Mouse (Mus musculus): ENCODE results near the gene Vps51. TPM values are rescaled to one million over a fixed set of nuclear protein-coding genes. Genes with fewer than 3 reads are reported as not detected.
"Not testable (repeated sequence)": the region's sequence is repeated elsewhere in the genome, so short reads cannot be mapped to it uniquely, and the experiment has no call there.

Gene Vps51
- polyA plus RNA-seq, 1 experiment from 2014 or later, result 20.2 TPM

GRCm38 (mm10) chr19:6048681-6049410 lies 28.2 kb downstream of the Vps51 start:
- Histone ChIP-seq H3K36me3 (ENCODE audit: inconsistent target) (peaks cover 55% of the 10 kb centered on the region), H3K79me2 (ENCODE audit: inconsistent target) (peaks cover 76% of the 10 kb centered on the region), H3K4me3 (ENCODE audit: inconsistent target) (no peak overlapping the region), H3K27ac (no peak overlapping the region)
- WGBS (ENCODE audit: missing documents), result 91% methylated on average over 11 of the region's 11 CpGs

- Histone ChIP-seq H3K27ac (no peak overlapping the region), H3K79me2 (ENCODE audit: inconsistent target) (peaks cover 69% of the 10 kb centered on the region), H3K36me3 (ENCODE audit: inconsistent target) (peaks cover 45% of the 10 kb centered on the region), H3K4me3 (ENCODE audit: inconsistent target) (peak overlapping the region; percentile 91)
- 89% methylated on average over 6 of the region's 8 CpGs for WGBS (ENCODE audit: missing documents)
Observed at GRCm38 (mm10) chr19:6047899-6048166, 29.2 kb downstream of the Vps51 start.

- Histone ChIP-seq H3K27ac (peak overlapping the region; percentile 93; the same call in 1 of the 2 replicates), H3K4me3 (ENCODE audit: inconsistent target) (peak overlapping the region; percentile 91), H3K36me3 (ENCODE audit: inconsistent target) (peaks cover 40% of the 10 kb centered on the region), H3K79me2 (ENCODE audit: inconsistent target) (peaks cover 64% of the 10 kb centered on the region)
- 2% methylated on average over 44 of the region's 44 CpGs for WGBS (ENCODE audit: missing documents)
Observed at GRCm38 (mm10) chr19:6047154-6047898, 29.7 kb downstream of the Vps51 start.

- Histone ChIP-seq H3K79me2 (ENCODE audit: inconsistent target) (peaks cover 56% of the 10 kb centered on the region), H3K36me3 (ENCODE audit: inconsistent target) (peaks cover 32% of the 10 kb centered on the region), H3K27ac (peak within 1 kb of the TSS; percentile 93), H3K4me3 (ENCODE audit: inconsistent target) (peak within 1 kb of the TSS; percentile 91)
- WGBS (ENCODE audit: missing documents), result under 1% methylated on average over 59 of the region's 65 CpGs
Observed at GRCm38 (mm10) chr19:6046294-6047153, 30.5 kb downstream of the Vps51 start, which contains the start of gene Syvn1. Syvn1 (plus strand) TSS chr19:6046576.

- 12% methylated on average over 18 of the region's 20 CpGs for WGBS (ENCODE audit: missing documents)
Observed at GRCm38 (mm10) chr19:6045366-6046293, 31.4 kb downstream of the Vps51 start.

GRCm38 (mm10) chr19:6044102-6044501 lies 32.9 kb downstream of the Vps51 start:
- not testable (repeated sequence) for H3K36me3 ChIP-seq (ENCODE audit: inconsistent target); H3K4me3 ChIP-seq (ENCODE audit: inconsistent target); H3K27ac ChIP-seq
- WGBS (ENCODE audit: missing documents), result 20% methylated on average over 3 of the region's 4 CpGs
- H3K79me2 ChIP-seq (ENCODE audit: inconsistent target), result peaks cover 31% of the 10 kb centered on the region

More at GRCm38 (mm10) chr19:6045366-6046293, 31.4 kb downstream of the Vps51 start:
- peaks cover 23% of the 10 kb centered on the region for H3K36me3 ChIP-seq (ENCODE audit: inconsistent target)
- peak overlapping the region; percentile 93 for H3K27ac ChIP-seq
- peaks cover 47% of the 10 kb centered on the region for H3K79me2 ChIP-seq (ENCODE audit: inconsistent target)
- H3K4me3 ChIP-seq (ENCODE audit: inconsistent target), result peak overlapping the region; percentile 91

- 92% methylated on average over 9 of the region's 9 CpGs for WGBS (ENCODE audit: missing documents)
Observed at GRCm38 (mm10) chr19:6042293-6042692, 34.7 kb downstream of the Vps51 start.

GRCm38 (mm10) chr19:6040002-6040401 lies 37.0 kb downstream of the Vps51 start:
- H3K36me3 ChIP-seq (ENCODE audit: inconsistent target), result no peaks in the 10 kb centered on the region
- no peak overlapping the region for H3K4me3 ChIP-seq (ENCODE audit: inconsistent target)
- H3K27ac ChIP-seq, result no peak overlapping the region
- H3K79me2 ChIP-seq (ENCODE audit: inconsistent target), result peaks cover 2% of the 10 kb centered on the region; the same call in 1 of the 2 replicates

More at GRCm38 (mm10) chr19:6042293-6042692, 34.7 kb downstream of the Vps51 start:
- Histone ChIP-seq H3K27ac (no peak overlapping the region), H3K4me3 (ENCODE audit: inconsistent target) (no peak overlapping the region), H3K36me3 (ENCODE audit: inconsistent target) (no peaks in the 10 kb centered on the region), H3K79me2 (ENCODE audit: inconsistent target) (peaks cover 13% of the 10 kb centered on the region)

- 68% methylated on average over 7 of the region's 7 CpGs for WGBS (ENCODE audit: missing documents)
- no peaks in the 10 kb centered on the region for H3K36me3 ChIP-seq (ENCODE audit: inconsistent target)
Observed at GRCm38 (mm10) chr19:6038326-6038725, 38.7 kb downstream of the Vps51 start.

GRCm38 (mm10) chr19:6037695-6038094 lies 39.3 kb downstream of the Vps51 start:
- Histone ChIP-seq H3K36me3 (ENCODE audit: inconsistent target) (no peaks in the 10 kb centered on the region), H3K79me2 (ENCODE audit: inconsistent target) (no peaks in the 10 kb centered on the region), H3K4me3 (ENCODE audit: inconsistent target) (no peak overlapping the region), H3K27ac (no peak overlapping the region)

More at GRCm38 (mm10) chr19:6038326-6038725, 38.7 kb downstream of the Vps51 start:
- Histone ChIP-seq H3K79me2 (ENCODE audit: inconsistent target) (no peaks in the 10 kb centered on the region), H3K4me3 (ENCODE audit: inconsistent target) (no peak overlapping the region), H3K27ac (no peak overlapping the region)

GRCm38 (mm10) chr19:6035966-6036585 lies 41.0 kb downstream of the Vps51 start:
- 37% methylated on average over 9 of the region's 9 CpGs for WGBS (ENCODE audit: missing documents)

GRCm38 (mm10) chr19:6030520-6031280 lies 46.3 kb downstream of the Vps51 start:
- no peak overlapping the region for H3K27ac ChIP-seq
- no peak overlapping the region for H3K4me3 ChIP-seq (ENCODE audit: inconsistent target)
- H3K36me3 ChIP-seq (ENCODE audit: inconsistent target), result no peaks in the 10 kb centered on the region
- whole genome bisulfite sequencing (ENCODE audit: missing documents), result 83% methylated on average over 7 of the region's 14 CpGs
- H3K79me2 ChIP-seq (ENCODE audit: inconsistent target), result no peaks in the 10 kb centered on the region

More at GRCm38 (mm10) chr19:6035966-6036585, 41.0 kb downstream of the Vps51 start:
- no peak overlapping the region for H3K27ac ChIP-seq
- no peaks in the 10 kb centered on the region for H3K79me2 ChIP-seq (ENCODE audit: inconsistent target)
- no peak overlapping the region for H3K4me3 ChIP-seq (ENCODE audit: inconsistent target)
- no peaks in the 10 kb centered on the region for H3K36me3 ChIP-seq (ENCODE audit: inconsistent target)

GRCm38 (mm10) chr19:6029426-6029825 lies 47.6 kb downstream of the Vps51 start:
- H3K27ac ChIP-seq, result no peak overlapping the region
- H3K4me3 ChIP-seq (ENCODE audit: inconsistent target), result no peak overlapping the region
- WGBS (ENCODE audit: missing documents), result 86% methylated on average over 6 of the region's 9 CpGs
- no peaks in the 10 kb centered on the region for H3K79me2 ChIP-seq (ENCODE audit: inconsistent target)
- no peaks in the 10 kb centered on the region for H3K36me3 ChIP-seq (ENCODE audit: inconsistent target)

Measured in macrophage (primary cell).